In genomic region chr12:106139927-106140326, GRCm38 (mm10) we compare ENCODE assay signal across 23 mouse cellular contexts.
A peak's percentile ranks its signal among the peaks of the same experiment; 100 is the strongest.
DNase-seq lines count a peak whose midpoint lies in the region; ATAC-seq and TF ChIP-seq lines count a peak whose summit lies in the region.
"Had no signal": no experiment of that assay in that cellular context is flagged by ENCODE, and none has a peak within 500 bp of the region (broad histone marks: within the 10 kb centered on the region; RNA-seq: fewer than 3 reads in every experiment).

No protein-coding gene starts in this region.

- H3K9me3 ChIP-seq in forebrain, embryonic 15.5 days: no peaks in the 10 kb centered on the region
- no peaks in the 10 kb centered on the region for H3K9me3 ChIP-seq in forebrain, postnatal 0 days (ENCODE audit: low read length)
- no peaks in the 10 kb centered on the region for H3K9me3 ChIP-seq in neural tube, embryonic 13.5 days
- H3K9me3 ChIP-seq in neural tube, embryonic 15.5 days (replicated peaks): no peaks in the 10 kb centered on the region
- H3K9me3 ChIP-seq in hindbrain, embryonic 16.5 days (ENCODE audit: control insufficient read depth, low read length): no peaks in the 10 kb centered on the region
- H3K9me3 ChIP-seq: forebrain, embryonic 10.5 days; heart, embryonic 15.5 days; limb, embryonic 12.5 days; liver, embryonic 13.5 days had no signal

- 74% methylated on average over 5 of the region's 5 CpGs for WGBS in forebrain, embryonic 15.5 days
- 71% methylated on average over 5 of the region's 5 CpGs for WGBS in forebrain, postnatal 0 days
- whole genome bisulfite sequencing in neural tube, embryonic 13.5 days: 71% methylated on average over 5 of the region's 5 CpGs
- 66% methylated on average over 5 of the region's 5 CpGs for WGBS in neural tube, embryonic 15.5 days
- WGBS in hindbrain, embryonic 16.5 days: 63% methylated on average over 5 of the region's 5 CpGs

- no peak for ATAC-seq in forebrain, embryonic 15.5 days (replicated peaks)
- ATAC-seq in forebrain, postnatal 0 days: no peak
- 0 out of 2 replicates have a peak, but pooled peaks have one; percentile 34 for ATAC-seq in neural tube, embryonic 13.5 days (ENCODE audit: low read depth)
- ATAC-seq in neural tube, embryonic 15.5 days (ENCODE audit: low FRiP score): no peak
- 0 out of 2 replicates have a peak, but pooled peaks have one; percentile 30 for ATAC-seq in hindbrain, embryonic 16.5 days
- ATAC-seq: intestine, postnatal 0 days had no signal

- DNase-seq in forebrain, postnatal 0 days: no peak
- DNase-seq in layer of hippocampus, postnatal 25 days (ENCODE audit: extremely low spot score in 1 of 2, low spot score in 1 of 2): no peak
- DNase-seq in MN1 (ENCODE audit: low spot score): no peak
- DNase-seq: adrenal gland, postnatal 25 days; cerebellum, adult 11 months; cerebellum, postnatal 14 days; embryo, embryonic 11 days; gastrocnemius, postnatal 25 days; heart, postnatal 4 days; liver, embryonic 13.5 days; lung, postnatal 36 days; right cerebral cortex, adult 18-20 months; thymus, postnatal 14 days had no signal

- peaks cover 7% of the 10 kb centered on the region; the same call in 1 of the 2 replicates for H3K4me1 ChIP-seq in forebrain, embryonic 15.5 days
- no peaks in the 10 kb centered on the region for H3K4me1 ChIP-seq in forebrain, postnatal 0 days (ENCODE audit: insufficient read depth)
- peaks cover 50% of the 10 kb centered on the region for H3K4me1 ChIP-seq in neural tube, embryonic 13.5 days (replicated peaks)
- H3K4me1 ChIP-seq in neural tube, embryonic 15.5 days: peaks cover 21% of the 10 kb centered on the region
- H3K4me1 ChIP-seq in hindbrain, embryonic 16.5 days (ENCODE audit: control insufficient read depth, insufficient read depth, low read depth, low read length): no peaks in the 10 kb centered on the region; the same call in 1 of the 2 replicates
- H3K4me1 ChIP-seq: heart, embryonic 15.5 days; limb, embryonic 12.5 days; liver, embryonic 13.5 days had no signal

- no peak overlapping the region for H3K9ac ChIP-seq in forebrain, embryonic 15.5 days (replicated peaks)
- no peak overlapping the region for H3K9ac ChIP-seq in forebrain, postnatal 0 days
- no peak overlapping the region for H3K9ac ChIP-seq in neural tube, embryonic 13.5 days
- H3K9ac ChIP-seq in neural tube, embryonic 15.5 days (replicated peaks): no peak overlapping the region
- no peak overlapping the region for H3K9ac ChIP-seq in hindbrain, embryonic 16.5 days (ENCODE audit: low read depth, low read length)
- H3K9ac ChIP-seq: heart, embryonic 15.5 days; limb, embryonic 12.5 days; liver, embryonic 13.5 days; lung, embryonic 14.5 days had no signal

- H3K4me2 ChIP-seq in forebrain, embryonic 15.5 days (replicated peaks): no peak overlapping the region
- no peak overlapping the region for H3K4me2 ChIP-seq in forebrain, postnatal 0 days (ENCODE audit: low read depth)
- H3K4me2 ChIP-seq in neural tube, embryonic 13.5 days: no peak overlapping the region
- H3K4me2 ChIP-seq in neural tube, embryonic 15.5 days: no peak overlapping the region
- no peak overlapping the region for H3K4me2 ChIP-seq in hindbrain, embryonic 16.5 days (ENCODE audit: low read length)
- H3K4me2 ChIP-seq: heart, embryonic 15.5 days; limb, embryonic 12.5 days; liver, embryonic 13.5 days; lung, embryonic 14.5 days had no signal

- no peak overlapping the region for H3K4me3 ChIP-seq in forebrain, embryonic 15.5 days
- H3K4me3 ChIP-seq in forebrain, postnatal 0 days (ENCODE audit: low read depth, low read length): no peak overlapping the region
- H3K4me3 ChIP-seq in neural tube, embryonic 13.5 days: no peak overlapping the region
- H3K4me3 ChIP-seq in neural tube, embryonic 15.5 days (replicated peaks): no peak overlapping the region
- no peak overlapping the region for H3K4me3 ChIP-seq in hindbrain, embryonic 16.5 days (ENCODE audit: low read length)
- H3K4me3 ChIP-seq: forebrain, embryonic 10.5 days; heart, embryonic 15.5 days; limb, embryonic 12.5 days; liver, embryonic 13.5 days; myocyte had no signal

- TF ChIP-seq CTCF in forebrain, postnatal 0 days (IDR thresholded peaks at IDR 0.05; ENCODE audit: low read depth): no peak

- H3K36me3 ChIP-seq in forebrain, embryonic 15.5 days: no peaks in the 10 kb centered on the region
- H3K36me3 ChIP-seq in forebrain, postnatal 0 days (ENCODE audit: insufficient read depth): no peaks in the 10 kb centered on the region
- no peaks in the 10 kb centered on the region for H3K36me3 ChIP-seq in neural tube, embryonic 13.5 days
- H3K36me3 ChIP-seq in neural tube, embryonic 15.5 days: no peaks in the 10 kb centered on the region
- no peaks in the 10 kb centered on the region for H3K36me3 ChIP-seq in hindbrain, embryonic 16.5 days (ENCODE audit: control insufficient read depth, insufficient read depth, low read length)
- H3K36me3 ChIP-seq: forebrain, embryonic 10.5 days; heart, embryonic 15.5 days; limb, embryonic 12.5 days; liver, embryonic 13.5 days had no signal

- peak overlapping the region; percentile 25 for H3K27ac ChIP-seq in forebrain, embryonic 15.5 days (replicated peaks)
- H3K27ac ChIP-seq in forebrain, postnatal 0 days (ENCODE audit: low read depth, low read length): no peak overlapping the region
- H3K27ac ChIP-seq in neural tube, embryonic 13.5 days (replicated peaks): 0 out of 2 replicates have a peak overlapping the region, but pooled peaks have one; percentile 23
- H3K27ac ChIP-seq in neural tube, embryonic 15.5 days (replicated peaks): no peak overlapping the region
- no peak overlapping the region for H3K27ac ChIP-seq in hindbrain, embryonic 16.5 days (ENCODE audit: low read depth, low read length)
- H3K27ac ChIP-seq: forebrain, embryonic 10.5 days; heart, embryonic 15.5 days; limb, embryonic 12.5 days; liver, embryonic 13.5 days had no signal

- H3K27me3 ChIP-seq in forebrain, embryonic 15.5 days: no peaks in the 10 kb centered on the region
- H3K27me3 ChIP-seq in forebrain, postnatal 0 days (ENCODE audit: insufficient read depth, low read length): no peaks in the 10 kb centered on the region
- H3K27me3 ChIP-seq in neural tube, embryonic 13.5 days: no peaks in the 10 kb centered on the region
- H3K27me3 ChIP-seq in neural tube, embryonic 15.5 days (replicated peaks): no peaks in the 10 kb centered on the region
- H3K27me3 ChIP-seq in hindbrain, embryonic 16.5 days (replicated peaks; ENCODE audit: control insufficient read depth, insufficient read depth, low read length): no peaks in the 10 kb centered on the region
- H3K27me3 ChIP-seq: heart, embryonic 15.5 days; limb, embryonic 12.5 days; liver, embryonic 13.5 days had no signal

Comparison
In these comparisons a context has a peak if more than half of its experiments do, and no peak if none do; other contexts are left out.
1. ATAC-seq: peak in neural tube, embryonic 13.5 days (single experiment) and hindbrain, embryonic 16.5 days (single experiment); none in forebrain, embryonic 15.5 days (single experiment), forebrain, postnatal 0 days (single experiment) and neural tube, embryonic 15.5 days (single experiment).
2. H3K27ac ChIP-seq: peak in forebrain, embryonic 15.5 days (single experiment) and neural tube, embryonic 13.5 days (single experiment); none in forebrain, postnatal 0 days (single experiment), neural tube, embryonic 15.5 days (single experiment) and hindbrain, embryonic 16.5 days (single experiment).